Mouse (Mus musculus) left cerebral cortex, adult 8-10 months (tissue): ENCODE measurements around the gene B4galnt1. TPM values are rescaled to one million over a fixed set of nuclear protein-coding genes. Genes with fewer than 3 reads are reported as not detected.
"Not testable (repeated sequence)": the region's sequence is repeated elsewhere in the genome, so short reads cannot be mapped to it uniquely, and the experiment has no call there.

Source experiments
- DNase-seq, 2 experiments: peaks; one replicate each; pipeline ENCODE4 v3.0.0; 2022; ENCODE audit warnings: low spot score in 2 of 2
- total RNA-seq, 4 experiments: library from RNA; stranded (reverse); gene quantifications; 2 replicates each; pipeline ENCODE4 v1.2.4; 2022

B4galnt1 gene
- total RNA-seq, 4 experiments from 2014 or later: 105 to 118 (median 112) TPM

- no peak for DNase-seq
Measured at GRCm38 (mm10) chr10:127188465-127189115, 23.6 kb downstream of the B4galnt1 start.

- DNase-seq: no peak
Measured at GRCm38 (mm10) chr10:127189116-127189650, 24.2 kb downstream of the B4galnt1 start.

- DNase-seq: no peak
Measured at GRCm38 (mm10) chr10:127189651-127190381, 24.8 kb downstream of the B4galnt1 start, which contains the start of gene Arhgef25. Arhgef25 (minus strand) TSS chr10:127190083.

GRCm38 (mm10) chr10:127190398-127191190 is 25.6 kb downstream of the B4galnt1 start:
- DNase-seq: no peak

GRCm38 (mm10) chr10:127191191-127192056 is 26.4 kb downstream of the B4galnt1 start:
- DNase-seq: no peak

GRCm38 (mm10) chr10:127192057-127192328 is 27.0 kb downstream of the B4galnt1 start:
- DNase-seq: not testable (repeated sequence)

- DNase-seq: no peak
Measured at GRCm38 (mm10) chr10:127193011-127193410, 28.0 kb downstream of the B4galnt1 start.

- DNase-seq: peak in 1 of 2 experiments; percentile 40
Measured at GRCm38 (mm10) chr10:127194428-127195327, 29.7 kb downstream of the B4galnt1 start.

GRCm38 (mm10) chr10:127195328-127196129 is 30.5 kb downstream of the B4galnt1 start, which contains the start of gene Dtx3:
Dtx3 (minus strand) TSS chr10:127195728.
- DNase-seq: peak in 1 of 2 experiments; percentile 52

GRCm38 (mm10) chr10:127196392-127196791 is 31.4 kb downstream of the B4galnt1 start:
- DNase-seq: peak in 1 of 2 experiments; percentile 67

GRCm38 (mm10) chr10:127197104-127197503 is 32.1 kb downstream of the B4galnt1 start:
- no peak for DNase-seq

- peak in 1 of 2 experiments; percentile 49 for DNase-seq
Measured at GRCm38 (mm10) chr10:127197505-127198110, 32.6 kb downstream of the B4galnt1 start.

GRCm38 (mm10) chr10:127198492-127198891 is 33.5 kb downstream of the B4galnt1 start:
- DNase-seq: no peak

GRCm38 (mm10) chr10:127199068-127199467 is 34.0 kb downstream of the B4galnt1 start:
- no peak for DNase-seq

GRCm38 (mm10) chr10:127199474-127199873 is 34.4 kb downstream of the B4galnt1 start:
- DNase-seq: no peak

- DNase-seq: no peak
Measured at GRCm38 (mm10) chr10:127200279-127200678, 35.3 kb downstream of the B4galnt1 start.

GRCm38 (mm10) chr10:127203106-127203505 is 38.1 kb downstream of the B4galnt1 start:
- no peak for DNase-seq

GRCm38 (mm10) chr10:127204589-127204988 is 39.6 kb downstream of the B4galnt1 start:
- no peak for DNase-seq
